Mouse (Mus musculus): ENCODE results near the gene Manbal. TPM values are rescaled to one million over a fixed set of nuclear protein-coding genes. Genes with fewer than 3 reads are reported as not detected.
"Not testable (repeated sequence)": the region's sequence is repeated elsewhere in the genome, so short reads cannot be mapped to it uniquely, and the experiment has no call there.

Gene Manbal
- total and polyA plus RNA-seq, 3 experiments: 19.6 to 55.2 (median 20.6) TPM

DNA sequence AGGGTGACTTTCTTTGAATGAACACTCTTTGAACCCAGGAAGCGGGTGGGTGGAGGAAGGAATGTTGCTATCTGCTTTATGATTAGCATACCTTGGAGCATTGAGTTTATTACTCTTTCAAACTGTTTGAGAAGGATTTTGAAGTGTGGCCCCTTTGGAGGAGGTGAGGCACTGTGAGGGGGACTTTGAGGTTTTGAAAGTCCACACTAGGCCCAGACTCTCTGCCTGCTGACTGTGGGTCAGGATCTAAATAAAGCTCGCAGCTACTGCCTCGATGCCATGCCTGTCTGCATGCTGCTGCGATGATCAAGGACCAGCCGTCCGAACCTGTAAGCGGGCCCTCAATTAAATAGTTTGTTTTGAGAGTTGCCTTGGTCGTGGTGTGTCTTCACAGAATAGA lies 7.7 kb downstream of the Manbal start:
- ATAC-seq (ENCODE audit: extremely low read depth, insufficient number of reproducible peaks, low FRiP score, poor library complexity, severe bottlenecking) (no peak), DNase-seq (ENCODE audit: low spot score) (no peak)
- H3K27me3 ChIP-seq (ENCODE audit: insufficient read depth, low read length): no peaks in the 10 kb centered on the region
- no peak overlapping the region for H3K4me3 ChIP-seq (ENCODE audit: low read depth, low read length)
- peaks cover 6% of the 10 kb centered on the region for H3K9me3 ChIP-seq (replicated peaks)
- no peak for TF ChIP-seq GATA2 (IDR thresholded peaks at IDR 0.05; ENCODE audit: borderline replicate concordance, low read depth, low read length)
- TF ChIP-seq GATA1 (IDR thresholded peaks at IDR 0.05; ENCODE audit: borderline replicate concordance, low read length): no peak
- no peak for TF ChIP-seq CTCF (IDR thresholded peaks at IDR 0.05; ENCODE audit: low read depth, low read length)
- TF ChIP-seq POLR2AphosphoS5 (IDR thresholded peaks at IDR 0.05; ENCODE audit: insufficient replicate concordance, low read depth, low read length): no peak
- no peak for TF ChIP-seq TAL1 (conservative IDR thresholded peaks at IDR 0.05; ENCODE audit: low read depth, low read length)
- H3K4me1 ChIP-seq (ENCODE audit: insufficient read depth, low read depth, low read length): peaks cover 14% of the 10 kb centered on the region
- H3K36me3 ChIP-seq (replicated peaks): peaks cover 89% of the 10 kb centered on the region

DNA sequence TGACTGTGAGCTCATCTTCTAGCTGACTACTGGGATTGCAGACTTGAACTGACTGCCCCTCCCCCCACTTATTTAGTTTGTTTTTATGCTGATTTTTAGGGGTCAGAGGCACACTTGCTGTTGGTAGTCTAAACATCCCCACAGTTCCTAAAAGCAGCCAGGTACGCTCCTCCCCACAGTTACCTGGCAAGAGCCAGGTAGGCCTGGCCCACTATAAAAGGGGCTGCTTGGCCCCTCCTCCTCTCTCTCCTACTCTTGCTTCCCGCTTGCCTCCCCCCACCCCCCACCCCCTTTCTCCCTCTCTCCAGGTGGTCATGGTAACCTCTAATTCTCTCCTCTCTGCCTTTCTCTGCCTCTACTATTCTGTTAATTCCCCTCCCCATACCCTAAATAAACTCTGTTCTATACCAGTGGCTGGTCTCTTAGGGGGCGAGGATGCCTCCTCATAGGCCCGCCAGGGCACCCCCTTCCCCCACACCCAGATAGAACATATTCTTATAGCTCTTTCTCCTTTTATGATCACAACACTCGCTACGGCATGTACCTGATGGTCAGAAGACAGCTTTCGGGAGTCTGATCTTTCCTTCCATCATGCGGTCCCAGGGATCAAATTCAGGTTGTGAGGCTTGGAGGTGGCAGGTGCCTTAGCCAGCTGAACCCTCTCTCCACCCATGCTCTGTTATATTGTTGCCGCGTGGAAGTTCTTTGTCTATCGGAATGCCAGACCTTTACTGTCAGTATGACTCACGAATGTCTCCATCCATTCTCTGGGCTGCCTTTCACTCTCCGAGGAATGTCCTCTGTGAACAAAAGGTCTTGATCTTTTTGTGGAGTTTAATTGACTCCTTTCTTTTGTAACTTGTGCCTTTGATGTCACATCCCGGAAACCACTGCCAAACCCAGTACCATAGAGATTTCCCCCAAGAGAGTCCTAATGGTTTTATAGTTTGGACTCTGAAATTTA lies 8.7 kb downstream of the Manbal start:
- H3K9me3 ChIP-seq (replicated peaks): peaks cover 6% of the 10 kb centered on the region
- TF ChIP-seq POLR2AphosphoS5 (IDR thresholded peaks at IDR 0.05; ENCODE audit: insufficient replicate concordance, low read depth, low read length): no peak
- TF ChIP-seq GATA1 (IDR thresholded peaks at IDR 0.05; ENCODE audit: borderline replicate concordance, low read length): no peak
- no peak for TF ChIP-seq TAL1 (conservative IDR thresholded peaks at IDR 0.05; ENCODE audit: low read depth, low read length)
- no peak for TF ChIP-seq CTCF (IDR thresholded peaks at IDR 0.05; ENCODE audit: low read depth, low read length)
- no peak for TF ChIP-seq GATA2 (IDR thresholded peaks at IDR 0.05; ENCODE audit: borderline replicate concordance, low read depth, low read length)
- no peak overlapping the region for H3K4me3 ChIP-seq (ENCODE audit: low read depth, low read length)
- peaks cover 10% of the 10 kb centered on the region for H3K4me1 ChIP-seq (ENCODE audit: insufficient read depth, low read depth, low read length)
- no peaks in the 10 kb centered on the region for H3K27me3 ChIP-seq (ENCODE audit: insufficient read depth, low read length)
- ATAC-seq (ENCODE audit: extremely low read depth, insufficient number of reproducible peaks, low FRiP score, poor library complexity, severe bottlenecking) (no peak), DNase-seq (ENCODE audit: low spot score) (no peak)
- peaks cover 88% of the 10 kb centered on the region for H3K36me3 ChIP-seq (replicated peaks)

DNA sequence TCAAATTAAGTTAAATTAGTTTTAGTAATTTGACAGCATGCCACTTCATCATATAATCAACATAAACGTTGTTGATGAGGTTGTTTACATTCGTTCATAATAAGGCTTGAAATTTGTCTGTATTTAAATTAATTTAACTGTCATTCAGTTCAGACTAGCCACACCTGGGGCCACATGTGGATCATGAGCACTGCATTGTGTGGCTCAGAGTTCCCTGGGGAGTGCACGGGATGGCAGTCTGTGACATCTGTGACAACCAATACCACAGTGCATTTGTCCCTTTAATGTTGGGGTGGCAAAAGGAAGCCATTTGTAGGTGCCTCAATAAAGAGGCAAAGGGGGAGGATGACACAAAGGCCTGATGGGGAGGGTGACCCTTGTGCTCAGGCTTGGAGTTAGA lies 9.6 kb downstream of the Manbal start:
- Histone ChIP-seq H3K4me1 (ENCODE audit: insufficient read depth, low read depth, low read length) (peaks cover 10% of the 10 kb centered on the region), H3K9me3 (replicated peaks) (peaks cover 6% of the 10 kb centered on the region), H3K4me3 (ENCODE audit: low read depth, low read length) (no peak overlapping the region), H3K27me3 (ENCODE audit: insufficient read depth, low read length) (no peaks in the 10 kb centered on the region), H3K36me3 (replicated peaks) (peaks cover 87% of the 10 kb centered on the region)
- no peak for ATAC-seq (ENCODE audit: extremely low read depth, insufficient number of reproducible peaks, low FRiP score, poor library complexity, severe bottlenecking)
- DNase-seq (ENCODE audit: low spot score): no peak
- no peak for TF ChIP-seq CTCF (IDR thresholded peaks at IDR 0.05; ENCODE audit: low read depth, low read length)
- no peak for TF ChIP-seq TAL1 (conservative IDR thresholded peaks at IDR 0.05; ENCODE audit: low read depth, low read length)
- no peak for TF ChIP-seq POLR2AphosphoS5 (IDR thresholded peaks at IDR 0.05; ENCODE audit: insufficient replicate concordance, low read depth, low read length)
- TF ChIP-seq GATA2 (IDR thresholded peaks at IDR 0.05; ENCODE audit: borderline replicate concordance, low read depth, low read length): no peak
- TF ChIP-seq GATA1 (IDR thresholded peaks at IDR 0.05; ENCODE audit: borderline replicate concordance, low read length): no peak

DNA sequence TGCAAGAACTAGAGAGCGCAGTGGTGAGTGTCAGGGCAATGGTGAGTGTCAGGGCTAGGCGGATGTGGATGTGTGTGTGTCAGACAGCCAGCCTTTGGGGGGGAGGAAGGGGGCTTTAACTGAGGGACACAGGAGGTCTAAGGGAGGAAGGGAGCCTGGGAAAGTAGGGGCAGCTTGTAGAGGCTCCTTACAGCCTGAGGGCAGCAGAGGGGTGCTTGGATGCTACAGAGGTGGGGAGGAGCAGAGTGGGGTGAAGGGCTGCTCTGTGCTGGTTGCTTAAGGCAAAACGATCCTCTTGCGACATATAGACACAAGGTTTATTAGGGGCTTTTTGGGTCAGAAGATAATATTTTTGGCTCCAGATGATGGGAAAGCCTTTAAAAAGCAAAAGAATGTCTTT lies 17.4 kb downstream of the Manbal start:
- Histone ChIP-seq H3K4me1 (ENCODE audit: insufficient read depth, low read depth, low read length) (peaks cover 3% of the 10 kb centered on the region; the same call in 1 of the 2 replicates), H3K4me3 (ENCODE audit: low read depth, low read length) (no peak overlapping the region), H3K36me3 (replicated peaks) (peaks cover 93% of the 10 kb centered on the region), H3K27me3 (ENCODE audit: insufficient read depth, low read length) (no peaks in the 10 kb centered on the region), H3K9me3 (replicated peaks) (no peaks in the 10 kb centered on the region)
- ATAC-seq (ENCODE audit: extremely low read depth, insufficient number of reproducible peaks, low FRiP score, poor library complexity, severe bottlenecking): no peak
- TF ChIP-seq POLR2AphosphoS5 (IDR thresholded peaks at IDR 0.05; ENCODE audit: insufficient replicate concordance, low read depth, low read length) (no peak), GATA2 (IDR thresholded peaks at IDR 0.05; ENCODE audit: borderline replicate concordance, low read depth, low read length) (no peak), GATA1 (IDR thresholded peaks at IDR 0.05; ENCODE audit: borderline replicate concordance, low read length) (no peak), TAL1 (conservative IDR thresholded peaks at IDR 0.05; ENCODE audit: low read depth, low read length) (no peak), CTCF (IDR thresholded peaks at IDR 0.05; ENCODE audit: low read depth, low read length) (no peak)
- DNase-seq (ENCODE audit: low spot score): no peak

DNA sequence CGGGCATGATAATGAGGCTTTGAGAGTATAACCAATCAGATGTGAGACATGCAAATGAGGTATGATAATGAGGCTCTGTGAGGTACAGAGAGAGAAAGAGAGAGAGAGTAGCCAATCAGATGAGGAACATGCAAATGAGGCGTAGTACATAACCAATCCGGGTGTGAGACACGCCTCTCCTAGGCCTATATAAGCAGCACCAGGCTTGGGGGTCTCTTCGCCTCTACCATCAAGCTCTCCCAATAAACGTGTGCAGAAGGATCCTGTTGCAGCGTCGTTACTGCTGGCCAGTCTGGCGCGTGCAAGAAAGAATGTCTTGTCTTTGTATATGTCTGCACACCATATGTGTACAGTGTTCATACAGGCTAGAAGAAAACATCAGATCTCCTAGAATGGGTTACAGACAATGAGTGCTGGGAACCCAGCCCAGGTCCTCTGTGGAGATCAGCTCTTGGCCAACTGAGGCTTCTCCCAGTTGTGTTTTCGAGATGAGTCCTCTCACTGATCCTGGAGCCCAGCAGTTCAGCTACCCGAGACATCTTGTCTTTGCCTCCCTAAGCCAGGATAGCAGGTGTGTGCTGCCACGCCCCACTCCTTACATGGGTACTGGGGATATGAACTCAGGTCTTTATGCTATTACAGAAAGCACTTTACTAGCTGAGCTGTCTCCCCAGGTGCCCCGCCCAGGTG lies 21.7 kb downstream of the Manbal start:
- not testable (repeated sequence) for H3K4me3 ChIP-seq (ENCODE audit: low read depth, low read length); H3K9me3 ChIP-seq (replicated peaks); H3K27me3 ChIP-seq (ENCODE audit: insufficient read depth, low read length); ATAC-seq (ENCODE audit: extremely low read depth, insufficient number of reproducible peaks, low FRiP score, poor library complexity, severe bottlenecking); DNase-seq (ENCODE audit: low spot score)
- Histone ChIP-seq H3K36me3 (replicated peaks) (peaks cover 95% of the 10 kb centered on the region), H3K4me1 (ENCODE audit: insufficient read depth, low read depth, low read length) (peaks cover 16% of the 10 kb centered on the region)

DNA sequence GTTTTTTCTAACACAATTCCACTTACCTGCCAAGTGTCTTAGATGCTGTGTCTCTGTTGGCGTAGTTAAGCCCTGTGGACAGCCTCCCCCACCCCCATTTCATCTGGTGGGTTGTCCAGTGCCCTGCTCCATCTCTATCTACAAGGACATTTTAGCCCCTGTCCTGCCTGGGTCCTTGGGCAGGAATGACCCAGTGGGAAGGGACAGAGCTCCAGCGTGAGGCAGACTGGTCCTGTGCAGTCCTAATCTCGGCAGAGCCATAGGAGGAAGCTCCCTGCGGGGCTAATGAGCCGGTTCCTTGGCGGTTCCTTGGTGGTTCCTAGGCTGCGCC lies 22.2 kb downstream of the Manbal start:
- H3K9me3 ChIP-seq (replicated peaks): no peaks in the 10 kb centered on the region
- DNase-seq (ENCODE audit: low spot score): no peak
- no peak overlapping the region for H3K4me3 ChIP-seq (ENCODE audit: low read depth, low read length)
- no peaks in the 10 kb centered on the region for H3K27me3 ChIP-seq (ENCODE audit: insufficient read depth, low read length)
- H3K4me1 ChIP-seq (ENCODE audit: insufficient read depth, low read depth, low read length): peaks cover 16% of the 10 kb centered on the region
- no peak for ATAC-seq (ENCODE audit: extremely low read depth, insufficient number of reproducible peaks, low FRiP score, poor library complexity, severe bottlenecking)
- TF ChIP-seq POLR2AphosphoS5 (IDR thresholded peaks at IDR 0.05; ENCODE audit: insufficient replicate concordance, low read depth, low read length) (no peak), GATA1 (IDR thresholded peaks at IDR 0.05; ENCODE audit: borderline replicate concordance, low read length) (no peak), CTCF (IDR thresholded peaks at IDR 0.05; ENCODE audit: low read depth, low read length) (no peak), GATA2 (IDR thresholded peaks at IDR 0.05; ENCODE audit: borderline replicate concordance, low read depth, low read length) (no peak), TAL1 (conservative IDR thresholded peaks at IDR 0.05; ENCODE audit: low read depth, low read length) (no peak)
- H3K36me3 ChIP-seq (replicated peaks): peaks cover 96% of the 10 kb centered on the region

Data from G1E (cell line).